ENCODE assay signal across 8 mouse cellular contexts in the genomic region with DNA sequence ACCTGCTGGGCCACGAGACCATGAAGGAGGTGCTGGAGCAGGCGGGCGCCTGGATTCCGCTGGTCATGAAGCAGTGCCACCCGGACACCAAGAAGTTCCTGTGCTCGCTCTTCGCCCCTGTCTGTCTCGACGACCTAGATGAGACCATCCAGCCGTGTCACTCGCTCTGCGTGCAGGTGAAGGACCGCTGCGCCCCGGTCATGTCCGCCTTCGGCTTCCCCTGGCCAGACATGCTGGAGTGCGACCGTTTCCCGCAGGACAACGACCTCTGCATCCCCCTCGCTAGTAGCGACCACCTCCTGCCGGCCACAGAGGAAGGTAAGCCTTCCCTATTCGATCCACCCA. TPM values are rescaled to one million over a fixed set of nuclear protein-coding genes. Genes with fewer than 3 reads are reported as not detected.
DNase-seq lines count a peak whose midpoint lies in the region; ATAC-seq and TF ChIP-seq lines count a peak whose summit lies in the region.

No protein-coding gene starts in this region.

- H3K4me1 ChIP-seq in lung, postnatal 0 days (ENCODE audit: insufficient read depth, low read depth, low read length) = no peaks in the 10 kb centered on the region
- H3K4me1 ChIP-seq in forebrain, embryonic 15.5 days = peaks cover 34% of the 10 kb centered on the region
- H3K4me1 ChIP-seq in limb, embryonic 15.5 days = peaks cover 48% of the 10 kb centered on the region
- peaks cover 29% of the 10 kb centered on the region for H3K4me1 ChIP-seq in stomach, embryonic 15.5 days

- WGBS in lung, postnatal 0 days = under 1% methylated on average over 25 of the region's 25 CpGs
- WGBS in forebrain, embryonic 15.5 days = under 1% methylated on average over 25 of the region's 25 CpGs
- WGBS in limb, embryonic 15.5 days = under 1% methylated on average over 25 of the region's 25 CpGs
- 1% methylated on average over 25 of the region's 25 CpGs for WGBS in stomach, embryonic 15.5 days

- H3K9ac ChIP-seq in lung, postnatal 0 days (replicated peaks; ENCODE audit: low read depth) = no peak overlapping the region
- H3K9ac ChIP-seq in forebrain, embryonic 15.5 days (replicated peaks) = peak overlapping the region; percentile 59
- H3K9ac ChIP-seq in limb, embryonic 15.5 days = peak overlapping the region; percentile 56
- peak overlapping the region; percentile 44; the same call in 1 of the 2 replicates for H3K9ac ChIP-seq in stomach, embryonic 15.5 days

- no peaks in the 10 kb centered on the region for H3K36me3 ChIP-seq in lung, postnatal 0 days (ENCODE audit: insufficient read depth, low read length)
- no peaks in the 10 kb centered on the region for H3K36me3 ChIP-seq in forebrain, embryonic 15.5 days
- peaks cover 13% of the 10 kb centered on the region; the same call in 1 of the 2 replicates for H3K36me3 ChIP-seq in limb, embryonic 15.5 days
- no peaks in the 10 kb centered on the region for H3K36me3 ChIP-seq in stomach, embryonic 15.5 days

- peak overlapping the region; percentile 82 for H3K4me2 ChIP-seq in lung, postnatal 0 days (replicated peaks; ENCODE audit: low read depth, low read length)
- H3K4me2 ChIP-seq in forebrain, embryonic 15.5 days (replicated peaks) = peak overlapping the region; percentile 86
- peak overlapping the region; percentile 94 for H3K4me2 ChIP-seq in limb, embryonic 15.5 days
- H3K4me2 ChIP-seq in stomach, embryonic 15.5 days = peak overlapping the region; percentile 98

- DNase-seq in lung, postnatal 0 days (ENCODE audit: low spot score) = no peak
- DNase-seq in lung, postnatal 14 days = no peak
- DNase-seq in spleen, adult 12 weeks (ENCODE audit: low spot score) = no peak
- no peak for DNase-seq in frontal cortex, postnatal 25 days (ENCODE audit: low spot score in 2 of 2)
- DNase-seq in ovary, postnatal 14 days (ENCODE audit: low spot score) = no peak

- peak overlapping the region; percentile 48 for H3K4me3 ChIP-seq in lung, postnatal 0 days (ENCODE audit: low read depth, low read length)
- H3K4me3 ChIP-seq in forebrain, embryonic 15.5 days = peak overlapping the region; percentile 57
- peak overlapping the region; percentile 57 for H3K4me3 ChIP-seq in limb, embryonic 15.5 days
- H3K4me3 ChIP-seq in stomach, embryonic 15.5 days (replicated peaks) = peak overlapping the region; percentile 52

- ATAC-seq in lung, postnatal 0 days = no peak
- no peak for ATAC-seq in forebrain, embryonic 15.5 days (replicated peaks)
- ATAC-seq in limb, embryonic 15.5 days (ENCODE audit: insufficient number of reproducible peaks, low FRiP score, low TSS enrichment, low read depth) = no peak
- no peak for ATAC-seq in stomach, embryonic 15.5 days (ENCODE audit: insufficient read depth, low FRiP score, low read depth)

- H3K9me3 ChIP-seq in lung, postnatal 0 days (ENCODE audit: low read length) = no peaks in the 10 kb centered on the region
- no peaks in the 10 kb centered on the region for H3K9me3 ChIP-seq in forebrain, embryonic 15.5 days
- H3K9me3 ChIP-seq in limb, embryonic 15.5 days = no peaks in the 10 kb centered on the region
- no peaks in the 10 kb centered on the region for H3K9me3 ChIP-seq in stomach, embryonic 15.5 days

- no peak overlapping the region for H3K27ac ChIP-seq in lung, postnatal 0 days (ENCODE audit: low read length)
- 0 out of 2 replicates have a peak overlapping the region, but pooled peaks have one; percentile 1 for H3K27ac ChIP-seq in forebrain, embryonic 15.5 days (replicated peaks)
- H3K27ac ChIP-seq in limb, embryonic 15.5 days = peak overlapping the region; percentile 82
- 0 out of 2 replicates have a peak overlapping the region, but pooled peaks have one; percentile 32 for H3K27ac ChIP-seq in stomach, embryonic 15.5 days

- peaks cover 32% of the 10 kb centered on the region for H3K27me3 ChIP-seq in lung, postnatal 0 days (replicated peaks; ENCODE audit: insufficient read depth, low read length)
- H3K27me3 ChIP-seq in forebrain, embryonic 15.5 days = no peaks in the 10 kb centered on the region
- H3K27me3 ChIP-seq in limb, embryonic 15.5 days = peaks cover 21% of the 10 kb centered on the region
- peaks cover 17% of the 10 kb centered on the region for H3K27me3 ChIP-seq in stomach, embryonic 15.5 days (replicated peaks)

- no peak for TF ChIP-seq EP300 in lung, postnatal 0 days (IDR thresholded peaks at IDR 0.05)

- no peak for TF ChIP-seq CTCF in lung, postnatal 0 days (IDR thresholded peaks at IDR 0.05)

RNA-seq across cellular contexts. Expression of a gene that starts 0.6 kb away (rescaled TPM):
- polyA plus RNA-seq in lung, postnatal 0 days (2015; fragmentation: Nextera tagmentation; extraction: Ambion mirVana) = 41.8 and 49.0 TPM in 2 replicates
- 39.4 and 40.1 TPM in 2 replicates for polyA plus RNA-seq in forebrain, embryonic 15.5 days (2015; fragmentation: Nextera tagmentation; extraction: Ambion mirVana)
- 247 and 354 TPM in 2 replicates for polyA plus RNA-seq in limb, embryonic 15.5 days (2015; fragmentation: Nextera tagmentation; extraction: Ambion mirVana)
- polyA plus RNA-seq in stomach, embryonic 15.5 days (2015; fragmentation: Nextera tagmentation; extraction: Ambion mirVana) = 127 and 148 TPM in 2 replicates
